Mouse (Mus musculus) leukemia stem cell, adult 10-12 weeks (primary cell): ENCODE data around the gene Dusp5. TPM values are rescaled to one million over a fixed set of nuclear protein-coding genes. Genes with fewer than 3 reads are reported as not detected.

Experiments
- polyA plus RNA-seq: library from polyadenylated mRNA; stranded (reverse); fragments of >175 nt; gene quantifications from 2 replicates; pipeline ENCODE4 v1.2.3, GENCODE M21; 2012; ENCODE audit warnings: low replicate concordance

Dusp5 gene
- 3.0 and 3.7 TPM in 2 replicates for polyA plus RNA-seq

DNA sequence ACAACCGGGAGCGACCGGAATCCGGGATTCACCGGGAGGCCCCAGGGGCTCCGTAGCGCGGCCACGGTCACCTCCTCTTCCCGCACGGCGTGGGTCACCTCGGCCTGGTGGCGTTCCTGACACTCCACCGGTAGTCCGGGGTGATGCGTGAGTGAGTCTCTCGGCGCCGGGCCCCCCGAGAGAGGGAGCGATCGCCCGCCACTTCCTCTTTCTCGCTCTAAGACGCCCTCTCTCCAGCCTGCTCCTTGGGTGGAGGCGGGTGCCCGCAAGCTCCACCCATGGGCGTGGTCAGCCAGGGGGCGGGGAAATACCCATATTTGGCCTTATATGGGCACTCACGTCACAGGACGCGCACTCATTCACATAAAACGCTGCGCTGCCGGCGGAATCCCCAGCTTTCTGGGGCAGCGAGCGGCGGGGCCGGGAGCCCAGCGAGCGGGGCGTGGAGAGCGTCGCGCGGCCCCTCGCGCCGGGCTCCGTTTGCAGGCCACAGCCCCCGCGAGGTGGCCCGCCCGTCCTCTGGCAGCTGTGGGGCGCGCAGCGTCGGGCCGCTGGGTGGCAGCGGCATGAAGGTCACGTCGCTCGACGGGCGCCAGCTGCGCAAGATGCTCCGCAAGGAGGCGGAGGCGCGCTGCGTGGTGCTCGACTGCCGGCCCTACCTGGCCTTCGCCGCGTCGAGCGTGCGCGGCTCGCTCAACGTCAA is at the start of gene Dusp5:
Gene Dusp5, plus strand, starts transcription at position 358 of the 703 bp plus-strand sequence.

GRCm38 (mm10) chr19:53588968-53589367 is 60.1 kb downstream of the Dusp5 start, which contains the start of gene Nutf2-ps1:
Gene Nutf2-ps1, minus strand, starts transcription at chr19:53589068.

Other genes with a start within 250 kb of the Dusp5 start
- 31.7 and 32.0 TPM in 2 replicates for gene Mxi1, start 218.6 kb upstream of the Dusp5 start, polyA plus RNA-seq
- gene Gm10197, start 157.3 kb upstream of the Dusp5 start, polyA plus RNA-seq: not detected in 2 replicates
- gene Smndc1, start 138.5 kb upstream of the Dusp5 start, polyA plus RNA-seq: 135 and 136 TPM in 2 replicates
- gene Nutf2-ps1, start 60.0 kb downstream of the Dusp5 start, polyA plus RNA-seq: 45.5 and 118 TPM in 2 replicates
- 14.0 and 22.5 TPM in 2 replicates for gene Smc3, start 71.3 kb downstream of the Dusp5 start, polyA plus RNA-seq
- 0.14 and 2.1 TPM in 2 replicates for gene Rbm20, start 148.2 kb downstream of the Dusp5 start, polyA plus RNA-seq